Mouse (Mus musculus) gastrocnemius, postnatal 4 days (tissue): ENCODE results near the gene Plet1. TPM values are rescaled to one million over a fixed set of nuclear protein-coding genes. Genes with fewer than 3 reads are reported as not detected.

Experiments used
- DNase-seq, 2 experiments: peaks; one replicate each; pipeline ENCODE4 v3.0.0; 2021 to 2022; ENCODE audit warnings: low spot score in 2 of 2, mixed read lengths in 2 of 2
- long read RNA-seq, 2 experiments: library from polyadenylated mRNA; stranded (forward); transcript quantifications; one replicate each; pipeline ENCODE4 v2.0.0; 2021
- total RNA-seq, 2 experiments: library from RNA; stranded (reverse); gene quantifications; 2 replicates each; pipeline ENCODE4 v1.2.3; 2021

Plet1 gene
- not detected for total RNA-seq
- long read RNA-seq, experiment 1, partial matches to known transcripts, result 0 of 1 reads
- long read RNA-seq, experiment 1, other reads (novel, unspliced or antisense), result 0 of 1 reads
- long read RNA-seq, experiment 2, result 0 reads

- DNase-seq, result no peak
Measured at GRCm38 (mm10) chr9:50494311-50494710, at the start of gene Plet1. TSS of gene Plet1 (plus strand) at chr9:50494525.

GRCm38 (mm10) chr9:50449048-50449447 is 45.3 kb upstream of the Plet1 start:
- peak in 1 of 2 experiments; percentile 35 for DNase-seq

- no peak for DNase-seq
Measured at GRCm38 (mm10) chr9:50451456-50452218, 42.7 kb upstream of the Plet1 start.

- DNase-seq, result peak; percentile 79 to 92
Measured at GRCm38 (mm10) chr9:50452303-50452775, 42.0 kb upstream of the Plet1 start.

GRCm38 (mm10) chr9:50457596-50457995 is 36.7 kb upstream of the Plet1 start:
- DNase-seq, result no peak

- no peak for DNase-seq
Measured at GRCm38 (mm10) chr9:50459537-50459936, 34.8 kb upstream of the Plet1 start.

- peak; percentile 45 to 73 for DNase-seq
Measured at GRCm38 (mm10) chr9:50462494-50463204, 31.7 kb upstream of the Plet1 start.

GRCm38 (mm10) chr9:50463205-50463508 is 31.2 kb upstream of the Plet1 start:
- no peak for DNase-seq

- no peak for DNase-seq
Measured at GRCm38 (mm10) chr9:50470377-50471100, 23.8 kb upstream of the Plet1 start.

- no peak for DNase-seq
Measured at GRCm38 (mm10) chr9:50471181-50471901, 23.0 kb upstream of the Plet1 start.

GRCm38 (mm10) chr9:50475318-50475717 is 19.0 kb upstream of the Plet1 start:
- no peak for DNase-seq

- DNase-seq, result no peak
Measured at GRCm38 (mm10) chr9:50475745-50476144, 18.6 kb upstream of the Plet1 start.

- DNase-seq, result no peak
Measured at GRCm38 (mm10) chr9:50476651-50477050, 17.7 kb upstream of the Plet1 start.

GRCm38 (mm10) chr9:50477270-50477669 is 17.1 kb upstream of the Plet1 start:
- no peak for DNase-seq

- no peak for DNase-seq
Measured at GRCm38 (mm10) chr9:50478826-50479225, 15.5 kb upstream of the Plet1 start.

- DNase-seq, result no peak
Measured at GRCm38 (mm10) chr9:50479476-50479875, 14.8 kb upstream of the Plet1 start.

- DNase-seq, result no peak
Measured at GRCm38 (mm10) chr9:50482743-50483142, 11.6 kb upstream of the Plet1 start.

- no peak for DNase-seq
Measured at GRCm38 (mm10) chr9:50485521-50485920, 8.8 kb upstream of the Plet1 start.

- no peak for DNase-seq
Measured at GRCm38 (mm10) chr9:50490836-50491235, 3.5 kb upstream of the Plet1 start.

GRCm38 (mm10) chr9:50491531-50492045 is 2.7 kb upstream of the Plet1 start:
- DNase-seq, result no peak

GRCm38 (mm10) chr9:50493777-50494176 is 548 bp upstream of the Plet1 start:
- no peak for DNase-seq
